Mouse (Mus musculus) heart, embryonic 11.5 days (tissue): ENCODE results near the gene Fam131b. TPM values are rescaled to one million over a fixed set of nuclear protein-coding genes. Genes with fewer than 3 reads are reported as not detected.

Experiments
- ATAC-seq: fragments of 200-750 bp; cut with Nextera tagmentation; replicated peaks from 2 replicates; pipeline ENCODE4 v1.8.0; 2017; ENCODE audit warnings: moderate library complexity; ENCODE audit not compliant: insufficient number of reproducible peaks, low FRiP score, low TSS enrichment
- H3K27ac ChIP-seq: fragments of 300-500 bp; sonication (generic); 2 replicates; pipeline ENCODE4 v1.5.1; 2014; ENCODE audit warnings: mild to moderate bottlenecking, low read depth, low read length
- H3K27me3 ChIP-seq: fragments of 300-500 bp; sonication (generic); 2 replicates; pipeline ENCODE4 v1.6.1; 2014; ENCODE audit warnings: mild to moderate bottlenecking, low read length, mixed read lengths; ENCODE audit not compliant: control insufficient read depth, insufficient read depth
- H3K36me3 ChIP-seq: fragments of 300-500 bp; sonication (generic); 2 replicates; pipeline ENCODE4 v1.6.1; 2014; ENCODE audit warnings: mild to moderate bottlenecking, low read length, moderate library complexity, mixed read lengths; ENCODE audit not compliant: control insufficient read depth, insufficient read depth
- H3K4me1 ChIP-seq: fragments of 300-500 bp; sonication (generic); 2 replicates; pipeline ENCODE4 v1.6.1; 2014; ENCODE audit warnings: low read length; ENCODE audit not compliant: control insufficient read depth, insufficient read depth
- H3K4me2 ChIP-seq: fragments of 300-500 bp; sonication (generic); 2 replicates; pipeline ENCODE4 v1.6.1; 2014; ENCODE audit warnings: mild to moderate bottlenecking, moderate library complexity
- H3K4me3 ChIP-seq: fragments of 300-500 bp; sonication (generic); 2 replicates; pipeline ENCODE4 v1.5.1; 2014; ENCODE audit warnings: low read depth, low read length
- H3K9ac ChIP-seq: fragments of 300-500 bp; sonication (generic); 2 replicates; pipeline ENCODE4 v1.6.1; 2014; ENCODE audit warnings: mild to moderate bottlenecking, low read depth, low read length, moderate library complexity
- H3K9me3 ChIP-seq: fragments of 300-500 bp; sonication (generic); replicated peaks from 2 replicates; pipeline ENCODE4 v1.6.1; 2016; ENCODE audit warnings: low read length; ENCODE audit not compliant: control insufficient read depth
- WGBS: fragments of 180-500 bp; shearing (Covaris S2); extraction: QIAGEN DNeasy Blood & Tissue Kit; methylation state at CpG from one replicate; pipeline ENCODE4 v1.1.7; 2014; ENCODE audit not compliant: insufficient replicate concordance; 5-methylcytosine and 5-hydroxymethylcytosine counted together
- polyA plus RNA-seq: library from polyadenylated mRNA; unstranded; fragments of >200 nt; fragmentation: Nextera tagmentation; extraction: Ambion mirVana; gene quantifications from 2 replicates; pipeline ENCODE4 v1.2.1, GENCODE M21; 2014

Gene Fam131b
- polyA plus RNA-seq, 1 experiment from 2014 or later = 0.23 TPM

- no peak overlapping the region for H3K4me2 ChIP-seq
- H3K9me3 ChIP-seq = no peaks in the 10 kb centered on the region
- 0 out of 2 replicates have a peak, but pooled peaks cover 2% of the 10 kb centered on the region for H3K4me1 ChIP-seq
- no peaks in the 10 kb centered on the region for H3K27me3 ChIP-seq
- ATAC-seq = no peak
- no peak overlapping the region for H3K9ac ChIP-seq
- no peak overlapping the region for H3K27ac ChIP-seq
- no peaks in the 10 kb centered on the region for H3K36me3 ChIP-seq
- H3K4me3 ChIP-seq = no peak overlapping the region
- WGBS = 77% methylated on average over 1 of the region's 1 CpGs
Measured at GRCm38 (mm10) chr6:42344255-42344654, 19.8 kb upstream of the Fam131b start.

GRCm38 (mm10) chr6:42343361-42344120, 19.1 kb upstream of the Fam131b start:
- Histone ChIP-seq H3K36me3 (no peaks in the 10 kb centered on the region), H3K9me3 (no peaks in the 10 kb centered on the region), H3K4me3 (no peak overlapping the region), H3K27ac (no peak overlapping the region), H3K9ac (no peak overlapping the region), H3K4me1 (no peaks in the 10 kb centered on the region), H3K4me2 (no peak overlapping the region), H3K27me3 (no peaks in the 10 kb centered on the region)
- WGBS = 76% methylated on average over 9 of the region's 9 CpGs
- no peak for ATAC-seq

DNA sequence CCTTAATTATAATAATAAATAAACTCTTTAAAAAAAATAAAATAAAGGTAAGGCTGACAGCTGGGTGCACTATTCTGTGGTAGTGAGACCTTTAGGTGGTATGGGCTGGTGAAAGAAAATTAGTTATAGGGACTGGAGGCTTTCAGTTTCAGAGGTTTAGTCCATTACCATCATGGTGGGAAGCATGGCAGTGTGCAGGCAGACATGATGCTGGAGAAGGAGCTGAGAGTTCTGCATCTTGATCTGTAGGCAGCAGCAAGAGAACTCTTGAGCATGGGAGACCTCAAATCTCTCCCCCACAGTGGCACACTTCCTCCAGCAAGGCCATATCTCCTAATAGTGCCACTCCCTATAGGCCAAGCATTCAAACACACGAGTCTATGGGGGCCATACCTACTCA, 17.7 kb upstream of the Fam131b start:
- H3K27me3 ChIP-seq = no peaks in the 10 kb centered on the region
- WGBS = 69% methylated on average over 1 of the region's 1 CpGs

GRCm38 (mm10) chr6:42339981-42340380, 15.5 kb upstream of the Fam131b start:
- 71% methylated on average over 5 of the region's 5 CpGs for WGBS
- H3K27me3 ChIP-seq = no peaks in the 10 kb centered on the region
- no peaks in the 10 kb centered on the region for H3K36me3 ChIP-seq
- no peak overlapping the region for H3K4me2 ChIP-seq
- no peak overlapping the region for H3K4me3 ChIP-seq
- no peak overlapping the region for H3K27ac ChIP-seq
- H3K9me3 ChIP-seq = no peaks in the 10 kb centered on the region
- no peaks in the 10 kb centered on the region for H3K4me1 ChIP-seq
- H3K9ac ChIP-seq = no peak overlapping the region
- no peak for ATAC-seq

More for the DNA sequence above, 17.7 kb upstream of the Fam131b start:
- Histone ChIP-seq H3K4me3 (no peak overlapping the region), H3K36me3 (no peaks in the 10 kb centered on the region), H3K9me3 (no peaks in the 10 kb centered on the region), H3K27ac (no peak overlapping the region), H3K4me1 (no peaks in the 10 kb centered on the region), H3K4me2 (no peak overlapping the region), H3K9ac (no peak overlapping the region)
- no peak for ATAC-seq

DNA sequence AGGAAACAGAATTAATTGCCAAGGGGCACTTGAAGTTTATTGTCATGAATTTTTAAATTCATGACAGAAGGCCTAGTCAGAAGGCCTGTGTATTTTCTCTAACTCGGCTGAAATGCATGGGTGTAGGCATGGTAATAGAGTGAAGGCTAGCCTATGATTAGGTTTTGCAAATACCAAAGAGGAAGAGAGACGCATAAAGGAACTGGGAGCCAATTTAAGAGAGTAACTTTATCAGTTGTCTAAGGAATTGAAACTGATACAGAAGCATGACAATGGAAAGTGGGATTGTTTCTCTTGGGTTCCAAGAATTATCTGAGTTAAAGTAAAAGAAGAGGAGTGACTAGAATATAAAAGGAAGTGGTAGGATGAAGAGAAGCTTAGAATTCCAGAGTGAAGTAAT, 14.7 kb upstream of the Fam131b start:
- H3K36me3 ChIP-seq = no peaks in the 10 kb centered on the region
- no peak overlapping the region for H3K27ac ChIP-seq
- H3K9me3 ChIP-seq = no peaks in the 10 kb centered on the region
- no peak overlapping the region for H3K9ac ChIP-seq
- H3K4me1 ChIP-seq = no peaks in the 10 kb centered on the region
- H3K4me3 ChIP-seq = no peak overlapping the region
- no peaks in the 10 kb centered on the region for H3K27me3 ChIP-seq
- 68% methylated on average over 2 of the region's 2 CpGs for WGBS
- no peak overlapping the region for H3K4me2 ChIP-seq
- no peak for ATAC-seq

DNA sequence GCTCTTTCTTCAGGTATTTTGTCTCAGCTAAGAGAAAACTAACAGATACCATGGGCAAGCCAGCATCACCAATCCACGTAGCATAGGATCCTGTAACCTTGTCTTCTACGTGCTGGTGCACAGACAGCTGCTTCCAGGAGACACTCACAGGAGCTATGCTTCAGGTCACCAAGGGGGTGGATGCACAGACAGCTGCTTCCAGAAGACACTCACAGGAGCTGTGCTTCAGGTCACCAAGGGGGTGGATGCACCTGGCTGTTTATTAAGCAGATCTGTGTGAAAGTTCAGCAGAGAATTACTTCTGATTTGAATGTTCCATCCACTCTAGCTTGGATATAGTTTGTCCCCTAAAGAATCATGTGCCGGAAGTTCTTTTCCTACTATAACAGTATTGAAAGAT, 6.5 kb upstream of the Fam131b start:
- Histone ChIP-seq H3K27me3 (no peaks in the 10 kb centered on the region), H3K9ac (no peak overlapping the region), H3K4me2 (no peak overlapping the region), H3K27ac (no peak overlapping the region), H3K36me3 (no peaks in the 10 kb centered on the region), H3K9me3 (no peaks in the 10 kb centered on the region), H3K4me3 (no peak overlapping the region), H3K4me1 (no peaks in the 10 kb centered on the region)
- WGBS = 81% methylated on average over 3 of the region's 3 CpGs
- no peak for ATAC-seq

- Histone ChIP-seq H3K9ac (no peak overlapping the region), H3K27me3 (no peaks in the 10 kb centered on the region), H3K4me1 (no peaks in the 10 kb centered on the region), H3K36me3 (no peaks in the 10 kb centered on the region), H3K4me3 (no peak overlapping the region), H3K4me2 (no peak overlapping the region), H3K9me3 (no peaks in the 10 kb centered on the region), H3K27ac (no peak overlapping the region)
- no peak for ATAC-seq
- 78% methylated on average over 3 of the region's 3 CpGs for WGBS
Measured at GRCm38 (mm10) chr6:42330216-42330615, 5.8 kb upstream of the Fam131b start.

DNA sequence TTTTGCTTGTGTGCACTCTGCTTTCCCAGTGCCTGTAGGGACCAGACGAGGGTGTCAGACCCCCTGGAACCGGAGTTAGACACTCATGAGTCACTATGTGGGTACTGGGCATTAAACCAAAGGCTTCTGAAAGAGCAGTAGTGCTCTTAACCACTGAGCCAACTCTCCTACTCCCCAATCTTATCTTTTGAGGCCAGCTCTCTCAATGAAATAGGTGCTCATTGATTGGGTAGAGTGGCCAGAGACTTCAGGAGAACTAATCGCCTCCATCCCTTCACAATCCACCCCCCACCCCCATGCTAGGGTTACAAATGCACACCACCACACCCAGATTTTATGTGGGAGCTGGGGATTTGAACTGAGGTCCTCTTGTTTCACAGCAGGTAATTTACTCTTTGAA, 4.3 kb upstream of the Fam131b start:
- no peak overlapping the region for H3K27ac ChIP-seq
- H3K4me2 ChIP-seq = no peak overlapping the region
- no peaks in the 10 kb centered on the region for H3K9me3 ChIP-seq
- no peak for ATAC-seq
- peaks cover 5% of the 10 kb centered on the region for H3K4me1 ChIP-seq
- 65% methylated on average over 3 of the region's 3 CpGs for WGBS
- no peaks in the 10 kb centered on the region for H3K36me3 ChIP-seq
- H3K9ac ChIP-seq = no peak overlapping the region
- peaks cover 13% of the 10 kb centered on the region for H3K27me3 ChIP-seq
- no peak overlapping the region for H3K4me3 ChIP-seq

DNA sequence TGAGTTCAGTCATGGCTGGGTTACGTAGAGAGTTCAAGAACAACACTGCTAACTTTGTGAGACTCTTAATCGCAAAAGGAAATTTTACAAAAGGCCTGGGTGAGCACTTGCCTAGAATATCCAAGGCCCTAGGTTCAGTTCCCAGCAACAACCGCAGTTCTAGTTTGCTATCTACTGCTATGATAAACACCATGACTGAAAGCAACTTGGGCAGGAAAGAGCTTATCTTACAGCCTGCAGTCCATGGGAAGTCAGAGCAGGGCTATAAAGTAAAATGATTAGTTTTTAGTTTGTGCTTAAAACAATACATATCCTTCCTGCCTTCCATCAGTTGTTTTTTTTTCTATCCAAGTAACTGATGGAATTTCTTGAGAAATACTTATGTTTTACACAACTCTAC, 2.1 kb upstream of the Fam131b start:
- Histone ChIP-seq H3K4me3 (no peak overlapping the region), H3K9me3 (no peaks in the 10 kb centered on the region), H3K4me2 (no peak overlapping the region), H3K27ac (no peak overlapping the region), H3K36me3 (no peaks in the 10 kb centered on the region), H3K4me1 (peaks cover 10% of the 10 kb centered on the region), H3K9ac (no peak overlapping the region), H3K27me3 (peaks cover 35% of the 10 kb centered on the region)
- no peak for ATAC-seq
- WGBS = 59% methylated on average over 3 of the region's 3 CpGs
